Mouse (Mus musculus) cerebellum, adult 2 months (tissue): ENCODE measurements around the gene Scfd2.

Experiments used
- CTCF ChIP-seq: fragments of 200-500 bp; IDR thresholded peaks from 2 replicates; pipeline ENCODE4 v1.5.1; 2011; ENCODE audit warnings: low read depth, mild to moderate bottlenecking, control low read depth, low read length, moderate library complexity, borderline replicate concordance; ENCODE audit not compliant: insufficient read depth
- POLR2A ChIP-seq: fragments of 200-500 bp; IDR thresholded peaks from 2 replicates; pipeline ENCODE4 v1.6.1; 2011; ENCODE audit warnings: low read length, control low read depth, borderline replicate concordance; ENCODE audit not compliant: insufficient read depth

DNA sequence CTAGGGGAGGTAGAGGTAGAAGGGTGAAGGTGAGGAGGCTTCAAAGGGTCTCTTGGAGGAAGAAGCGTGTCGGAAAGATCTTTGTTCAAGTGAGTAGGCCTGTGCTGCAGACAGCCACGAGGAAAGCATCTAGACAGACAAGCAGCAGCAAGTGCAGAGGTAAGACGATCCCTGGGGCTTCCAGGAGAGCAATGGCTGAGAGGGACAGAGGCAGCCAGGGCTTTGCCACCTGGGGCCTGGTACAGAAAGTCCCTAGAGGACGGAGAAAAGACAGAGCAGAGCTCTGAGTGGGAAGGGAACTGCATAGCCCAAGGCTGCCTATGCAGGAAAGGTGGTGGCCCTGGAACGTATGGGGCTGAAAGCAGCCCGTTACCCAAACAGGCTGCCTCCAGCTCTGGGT lies 281.3 kb downstream of the Scfd2 start:
- TF ChIP-seq POLR2A: no peak
- TF ChIP-seq CTCF: no peak
